Mouse (Mus musculus): Measurements from ENCODE around the gene Rprd2.

Gene Rprd2

GRCm38 (mm10) chr3:95739353-95740104, 79.1 kb downstream of the Rprd2 start, which contains the start of gene Ecm1:
Ecm1 (minus strand) TSS chr3:95739569.
- no peak for DNase-seq (ENCODE audit: low spot score in 2 of 2)

- no peak for DNase-seq (ENCODE audit: low spot score in 2 of 2)
These were observed 83.5 kb downstream of the Rprd2 start for GRCm38 (mm10) chr3:95735071-95735670.

GRCm38 (mm10) chr3:95734092-95734702, 84.5 kb downstream of the Rprd2 start:
- no peak for DNase-seq (ENCODE audit: low spot score in 2 of 2)

- no peak for DNase-seq (ENCODE audit: low spot score in 2 of 2)
These were observed 85.7 kb downstream of the Rprd2 start for GRCm38 (mm10) chr3:95732744-95733521.

GRCm38 (mm10) chr3:95732297-95732696, 86.4 kb downstream of the Rprd2 start:
- no peak for DNase-seq (ENCODE audit: low spot score in 2 of 2)

GRCm38 (mm10) chr3:95731802-95732201, 86.9 kb downstream of the Rprd2 start:
- no peak for DNase-seq (ENCODE audit: low spot score in 2 of 2)

- DNase-seq (ENCODE audit: low spot score in 2 of 2), result no peak
These were observed 88.2 kb downstream of the Rprd2 start for GRCm38 (mm10) chr3:95730431-95730830.

GRCm38 (mm10) chr3:95728906-95729305, 89.8 kb downstream of the Rprd2 start:
- no peak for DNase-seq (ENCODE audit: low spot score in 2 of 2)

- DNase-seq (ENCODE audit: low spot score in 2 of 2), result no peak
These were observed 91.8 kb downstream of the Rprd2 start for GRCm38 (mm10) chr3:95726696-95727358.

- no peak for DNase-seq (ENCODE audit: low spot score in 2 of 2)
These were observed 92.8 kb downstream of the Rprd2 start for GRCm38 (mm10) chr3:95725863-95726262.

GRCm38 (mm10) chr3:95722386-95722785, 96.3 kb downstream of the Rprd2 start:
- no peak for DNase-seq (ENCODE audit: low spot score in 2 of 2)

GRCm38 (mm10) chr3:95718153-95718552, 100.5 kb downstream of the Rprd2 start:
- DNase-seq (ENCODE audit: low spot score in 2 of 2), result no peak

- no peak for DNase-seq (ENCODE audit: low spot score in 2 of 2)
These were observed 102.6 kb downstream of the Rprd2 start for GRCm38 (mm10) chr3:95716075-95716474.

Data from spleen, postnatal 4 days (tissue).